Mouse (Mus musculus): ENCODE measurements around the gene Ywhag.
A peak's percentile ranks its signal among the peaks of the same experiment; 100 is the strongest.

Ywhag gene

DNA sequence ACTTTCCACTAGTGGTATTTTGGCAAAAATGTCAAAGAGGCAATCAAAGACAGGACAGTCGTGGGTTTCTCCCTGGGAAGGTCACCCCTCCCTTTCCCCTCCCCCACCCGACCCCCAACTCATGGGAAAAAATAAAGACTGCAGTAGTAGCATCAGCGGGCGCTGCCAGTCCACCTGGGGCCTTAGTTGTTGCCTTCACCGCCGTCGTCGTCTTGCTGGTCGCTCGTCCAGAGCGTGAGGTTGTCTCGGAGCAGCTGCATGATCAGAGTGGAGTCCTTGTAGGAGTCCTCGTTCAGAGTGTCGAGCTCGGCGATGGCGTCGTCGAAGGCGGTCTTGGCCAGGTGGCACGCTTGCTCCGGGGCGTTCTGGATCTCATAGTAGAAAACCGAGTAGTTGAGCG is 23.6 kb downstream of the Ywhag start:
- no peak for DNase-seq

DNA sequence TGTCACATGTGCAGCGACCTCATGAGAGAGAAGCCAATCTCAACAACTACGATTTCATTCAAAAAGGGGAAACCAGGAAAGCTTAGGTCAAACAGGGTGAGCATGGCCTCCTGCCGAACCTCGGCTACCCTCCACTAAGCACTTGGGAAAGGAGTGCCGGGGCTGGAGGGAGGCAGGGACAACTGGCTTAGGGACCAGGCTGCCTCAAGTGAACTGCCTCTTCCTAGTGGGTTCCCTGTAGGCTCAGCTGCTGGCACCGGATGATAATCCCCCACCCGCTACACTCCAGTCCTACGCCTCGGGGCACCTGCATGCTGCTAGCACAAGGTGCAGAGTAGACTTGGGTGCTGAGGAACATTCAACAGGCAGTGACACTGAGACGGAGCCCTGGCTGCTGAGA is 24.8 kb downstream of the Ywhag start:
- no peak for DNase-seq

DNA sequence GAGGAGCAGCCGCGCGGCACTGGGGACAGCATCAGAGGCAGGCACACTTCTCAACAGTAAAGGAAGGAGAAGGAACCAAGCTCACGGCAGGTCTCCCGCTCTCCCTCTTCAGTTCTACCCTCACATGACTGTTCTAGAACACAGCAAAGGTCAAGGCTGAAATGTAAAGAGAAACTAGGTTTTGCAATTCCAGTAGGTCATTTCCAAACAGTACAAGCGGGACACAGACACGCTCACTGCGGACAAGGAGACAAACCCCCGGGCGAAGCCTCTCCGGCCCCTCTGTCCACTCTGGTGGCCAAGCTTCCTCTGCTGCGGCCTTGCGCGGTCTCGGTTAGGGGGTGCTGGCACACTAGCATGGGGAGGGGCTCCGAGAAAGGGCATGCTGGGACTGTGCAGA is 25.4 kb downstream of the Ywhag start:
- no peak for DNase-seq

DNA sequence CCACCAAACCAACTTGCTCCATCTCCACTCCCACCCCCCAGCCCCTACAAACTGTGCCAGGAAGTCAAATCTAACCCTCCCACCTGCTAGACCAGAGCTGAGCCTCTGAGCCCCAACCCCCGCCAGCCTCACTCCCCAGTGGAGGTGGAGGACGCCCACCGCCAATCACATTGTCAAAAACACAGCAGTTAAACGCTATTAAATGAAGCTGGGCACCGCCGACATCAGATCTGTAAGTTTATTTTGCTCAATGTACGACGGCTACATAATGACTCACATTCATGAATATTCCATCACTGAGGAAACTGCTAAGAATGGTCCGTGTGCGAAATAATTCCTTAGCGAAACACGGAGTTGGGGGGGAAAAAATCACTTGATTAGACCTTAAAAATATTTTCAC is 26.2 kb downstream of the Ywhag start:
- DNase-seq, result peak; percentile 43

DNA sequence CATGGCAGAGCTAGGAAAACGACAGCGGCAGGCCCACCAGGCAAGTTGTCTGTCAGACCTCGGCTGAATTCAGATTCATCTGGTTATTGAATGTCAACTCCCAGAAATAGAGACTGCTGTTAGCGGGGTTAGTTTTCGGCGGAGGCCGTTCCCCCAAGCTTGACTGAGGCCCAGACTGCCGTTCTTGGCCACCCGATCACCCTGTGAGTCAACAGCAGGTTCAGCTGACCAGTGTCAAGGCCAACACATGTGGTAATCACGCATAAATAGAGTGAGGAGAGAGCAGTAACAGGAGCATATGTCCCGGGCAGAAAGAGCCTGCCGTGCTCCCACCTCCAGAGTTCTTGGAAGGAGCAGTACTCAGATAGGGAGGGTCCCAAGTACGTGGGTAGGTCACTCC is 27.2 kb downstream of the Ywhag start:
- DNase-seq, result no peak

DNA sequence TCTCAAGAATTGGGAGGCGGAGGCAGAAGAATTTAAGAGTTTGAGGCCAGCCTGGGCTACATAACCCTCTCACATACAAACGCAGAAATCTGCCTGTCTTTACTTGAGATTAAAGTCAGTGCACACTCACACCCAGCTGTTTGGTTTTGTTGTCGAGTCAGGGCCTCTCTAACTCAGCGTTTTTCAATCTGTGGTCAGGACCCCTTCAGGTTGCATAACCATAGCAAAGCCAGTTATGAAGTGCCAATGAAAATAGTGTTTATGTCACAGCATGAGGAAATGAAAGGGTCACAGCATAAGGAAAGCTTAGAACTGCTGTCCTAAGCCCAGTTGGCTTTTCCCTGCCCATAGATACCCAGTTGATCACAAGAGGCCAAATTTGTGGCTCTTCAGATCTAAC is 27.6 kb downstream of the Ywhag start:
- no peak for DNase-seq

DNA sequence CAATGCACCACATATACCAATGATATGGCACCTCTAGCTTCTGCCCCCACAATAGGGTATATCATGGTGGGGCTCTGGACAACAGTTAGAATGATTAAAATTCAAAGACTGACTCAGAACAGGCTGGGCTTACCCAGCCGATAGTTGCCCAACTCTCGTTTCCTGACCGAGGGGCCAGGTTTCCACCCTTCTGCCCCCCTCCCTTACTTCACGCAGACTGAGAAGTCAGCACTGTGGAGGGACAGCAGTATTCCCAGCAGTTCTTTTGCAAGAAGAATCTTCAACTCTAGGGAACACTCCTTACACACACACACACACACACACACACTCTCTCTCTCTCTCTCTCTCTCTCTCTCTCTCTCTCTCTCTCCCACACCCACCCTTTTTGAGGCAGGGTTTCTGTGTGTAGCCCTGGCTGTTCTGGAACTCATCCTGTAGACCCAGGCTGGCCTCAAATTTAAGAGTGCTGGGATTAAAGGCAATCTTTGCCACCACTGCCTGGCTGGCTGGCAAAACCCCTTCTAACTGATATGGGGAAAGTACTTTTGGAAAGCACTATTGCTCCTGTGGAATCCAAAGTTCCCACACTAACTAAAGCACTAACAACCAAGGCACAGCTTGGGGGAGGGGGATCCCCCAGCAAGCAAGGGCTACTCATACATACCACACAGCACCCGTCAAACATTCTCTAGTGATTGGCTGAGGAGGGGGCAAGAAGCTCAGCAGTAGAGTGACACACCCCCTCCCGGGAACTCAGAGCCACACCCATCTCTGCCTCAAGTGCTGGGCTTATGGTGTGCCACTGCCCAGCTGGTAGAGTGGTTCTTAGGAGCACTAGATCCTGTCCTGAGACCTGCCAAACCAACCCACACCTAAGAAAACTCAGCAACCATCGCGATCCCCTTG is 28.8 kb downstream of the Ywhag start:
- no peak for DNase-seq

DNA sequence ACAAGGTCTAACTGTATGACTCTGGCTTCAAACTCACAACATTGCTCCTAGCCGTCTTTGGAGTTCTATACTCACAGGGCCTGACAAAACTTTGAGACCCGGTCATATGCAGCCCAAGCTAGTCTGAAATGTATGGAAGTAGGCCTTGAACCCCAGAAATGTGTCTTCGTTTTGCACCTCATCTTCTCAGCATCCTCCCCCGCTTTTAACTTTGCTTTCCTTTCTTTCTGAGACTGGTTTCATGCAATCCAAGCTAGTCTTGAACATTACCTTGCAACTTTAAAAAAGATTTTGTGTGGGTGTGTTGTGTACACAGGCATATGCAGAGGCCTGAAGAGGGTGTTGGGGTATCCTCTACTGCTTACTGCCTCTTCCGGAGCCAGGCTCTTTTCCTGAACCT is 30.2 kb downstream of the Ywhag start:
- DNase-seq, result no peak

DNA sequence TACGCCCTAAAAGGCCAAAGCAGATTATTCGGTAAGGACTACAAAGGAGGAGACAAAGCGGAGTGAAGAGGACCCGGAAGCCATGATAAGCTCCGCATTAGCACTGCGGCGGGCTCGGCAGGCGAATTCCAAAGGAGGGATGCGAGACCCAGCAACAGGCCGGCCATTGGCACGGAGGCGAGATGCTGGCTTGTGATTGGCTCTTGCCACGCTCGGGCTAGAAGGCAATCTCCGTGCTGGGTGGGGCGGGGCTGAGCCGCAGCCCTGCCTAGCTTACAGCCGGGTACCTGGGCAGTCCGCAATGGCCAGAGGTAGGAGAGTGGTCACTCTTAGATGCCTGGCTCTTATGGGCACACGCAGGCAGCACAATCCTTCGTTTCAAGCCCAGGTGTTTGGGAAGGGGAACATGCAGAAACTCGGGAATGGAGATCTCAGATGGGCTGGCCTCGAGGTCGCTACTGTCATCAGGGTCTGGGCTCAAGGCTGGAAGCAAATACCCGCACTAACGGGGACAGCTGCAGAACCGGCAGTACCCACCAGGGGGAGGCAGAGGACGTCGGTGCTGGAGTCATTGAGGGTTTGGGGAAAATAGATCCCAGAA is 30.8 kb downstream of the Ywhag start:
- peak; percentile 80 for DNase-seq

DNA sequence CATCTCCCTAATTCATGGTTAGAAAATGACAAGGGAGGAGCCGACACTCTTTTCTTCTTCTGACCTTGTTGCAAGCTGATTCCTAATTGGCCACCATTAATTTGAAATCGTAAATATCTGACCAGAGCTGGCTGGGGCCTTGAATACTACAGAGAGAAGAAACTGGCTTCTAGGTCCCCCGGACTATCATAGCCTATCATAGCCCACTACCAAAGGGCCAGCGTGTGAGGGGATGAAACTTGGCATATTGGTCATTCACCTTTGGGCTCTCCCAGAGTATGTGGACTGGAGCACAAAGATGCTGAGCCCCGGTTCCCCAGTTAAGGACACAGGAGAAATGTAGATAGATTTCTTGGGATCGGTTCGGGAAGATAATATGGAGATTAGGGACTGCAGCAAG is 31.4 kb downstream of the Ywhag start:
- DNase-seq, result no peak

DNA sequence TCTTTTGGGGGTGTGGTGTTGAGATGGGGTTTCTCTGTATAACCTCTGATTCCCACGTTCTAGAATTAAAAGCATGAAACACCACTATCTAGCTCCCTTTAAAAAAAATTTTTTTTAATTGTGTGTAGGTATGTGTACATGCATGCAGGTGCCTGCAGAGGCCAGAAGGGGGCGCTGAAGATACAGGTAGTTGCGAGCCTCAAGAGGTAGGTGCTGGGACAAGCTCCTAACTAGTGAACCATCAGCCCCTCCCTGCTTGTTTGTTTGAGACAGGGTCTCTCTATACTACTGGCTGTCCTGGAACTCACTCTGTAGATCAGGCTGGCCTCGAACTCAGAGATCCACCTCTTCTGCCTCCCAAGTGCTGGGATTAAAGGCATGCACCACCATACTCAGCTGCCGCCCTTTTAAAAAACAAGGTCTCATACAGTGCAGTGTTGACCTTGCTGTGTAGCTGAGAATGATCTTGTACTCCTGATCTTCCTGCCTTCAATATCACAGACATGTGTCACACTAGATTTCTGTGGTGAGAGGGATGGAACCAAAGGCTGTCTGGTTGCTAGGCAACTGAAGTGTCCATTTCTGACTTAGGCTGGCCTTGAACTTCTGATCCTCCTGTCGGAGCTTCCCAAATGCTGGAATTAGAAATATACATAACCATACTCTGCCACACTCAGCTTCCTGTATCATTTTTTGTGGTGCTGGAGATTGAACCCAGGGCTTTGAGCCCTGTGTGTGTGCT is 32.9 kb downstream of the Ywhag start:
- DNase-seq, result peak; percentile 50

DNA sequence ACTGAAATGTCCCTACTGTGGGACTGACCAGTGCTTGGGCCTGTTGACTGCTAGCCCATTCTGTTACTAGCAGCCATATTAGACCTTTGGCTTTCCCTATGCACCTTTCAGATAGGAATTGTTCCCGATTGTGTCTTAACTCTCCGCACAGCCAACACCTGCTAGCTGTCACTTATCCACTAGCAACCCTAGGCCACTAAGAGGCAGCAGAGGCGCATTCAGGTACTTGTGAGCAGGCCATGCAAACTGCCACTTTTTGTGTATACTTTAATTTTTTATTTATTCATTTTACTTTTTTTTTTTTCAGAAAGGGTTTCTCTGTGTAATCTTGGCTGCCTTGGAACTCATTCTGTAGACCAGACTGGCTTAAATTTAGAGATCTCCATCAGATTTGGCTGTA is 33.7 kb downstream of the Ywhag start:
- no peak for DNase-seq

DNA sequence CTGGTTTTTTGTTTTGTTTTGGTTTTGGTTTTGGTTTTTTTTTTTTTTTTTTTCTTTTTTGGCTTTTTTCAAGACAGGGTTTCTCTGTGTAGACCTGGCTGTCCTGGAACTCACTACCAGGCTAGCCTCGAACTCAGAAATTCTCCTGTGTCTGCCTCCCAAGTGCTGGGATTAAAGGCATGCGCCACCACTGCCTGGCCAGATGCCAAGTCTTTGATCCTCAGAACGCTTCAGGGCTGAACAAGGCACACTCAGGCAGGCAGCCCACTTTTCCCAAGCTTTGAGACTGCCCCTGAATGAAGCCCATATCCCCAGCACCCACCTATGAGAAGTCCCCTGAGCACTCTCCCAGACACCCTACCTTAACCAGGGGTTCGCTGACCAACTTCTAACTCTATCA is 34.6 kb downstream of the Ywhag start:
- DNase-seq, result no peak

DNA sequence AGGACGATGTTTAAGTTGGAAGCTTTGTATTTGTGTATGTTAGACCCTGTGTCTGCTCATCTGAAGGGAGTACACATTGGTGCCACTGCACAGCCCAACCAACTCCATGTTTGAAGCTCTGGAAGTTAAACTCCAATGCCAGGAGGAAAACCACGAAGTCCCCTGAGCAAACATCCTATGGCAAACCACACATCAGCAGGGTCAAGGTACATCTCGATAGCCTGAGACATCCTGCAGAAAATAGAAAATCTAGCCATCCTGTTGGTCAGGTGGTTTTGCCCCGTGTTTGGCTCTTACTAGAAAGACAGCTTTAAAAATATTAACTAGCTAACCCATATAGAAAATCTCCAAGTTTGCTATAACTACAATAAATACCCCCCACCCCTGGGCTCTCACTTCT is 35.4 kb downstream of the Ywhag start:
- no peak for DNase-seq

DNA sequence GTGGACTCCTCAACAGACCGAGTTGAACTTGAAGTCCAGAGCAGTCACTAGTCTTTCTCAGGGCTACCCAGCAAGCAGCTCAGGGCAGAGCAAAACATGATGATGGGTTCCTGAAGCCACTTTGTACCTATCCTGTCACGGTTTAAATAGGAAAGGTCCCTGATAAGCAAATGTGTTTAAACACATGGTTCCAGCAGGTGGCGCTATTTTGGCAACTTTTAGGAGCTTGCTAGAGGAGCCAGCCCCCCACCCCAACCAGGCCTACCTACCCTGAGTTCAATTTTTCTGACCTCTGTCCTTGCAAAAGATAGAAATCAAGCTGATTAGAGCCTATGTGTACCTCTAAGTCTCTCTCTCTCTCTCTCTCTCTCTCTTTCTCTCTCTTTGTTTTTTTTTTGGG is 36.4 kb downstream of the Ywhag start:
- DNase-seq, result peak; percentile 72

DNA sequence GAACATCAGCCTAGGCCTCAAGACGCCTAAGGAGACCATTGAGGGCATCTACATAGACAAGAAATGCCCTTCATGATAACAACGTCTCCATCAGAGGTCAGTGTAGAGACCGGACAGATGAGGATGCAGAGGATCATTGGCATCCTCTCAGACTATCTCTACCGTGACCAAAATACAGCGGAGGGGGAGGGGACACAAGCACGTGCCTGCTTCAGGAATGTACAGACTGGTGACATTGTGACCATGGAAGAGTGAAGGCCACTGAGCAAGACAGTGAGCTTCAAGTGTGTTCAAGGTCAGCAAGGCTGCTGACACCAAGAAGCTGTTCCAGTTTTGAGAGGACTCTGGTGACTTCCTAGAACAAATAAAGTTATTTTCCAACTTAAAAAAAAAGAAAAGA is 39.5 kb downstream of the Ywhag start:
- no peak for DNase-seq

DNA sequence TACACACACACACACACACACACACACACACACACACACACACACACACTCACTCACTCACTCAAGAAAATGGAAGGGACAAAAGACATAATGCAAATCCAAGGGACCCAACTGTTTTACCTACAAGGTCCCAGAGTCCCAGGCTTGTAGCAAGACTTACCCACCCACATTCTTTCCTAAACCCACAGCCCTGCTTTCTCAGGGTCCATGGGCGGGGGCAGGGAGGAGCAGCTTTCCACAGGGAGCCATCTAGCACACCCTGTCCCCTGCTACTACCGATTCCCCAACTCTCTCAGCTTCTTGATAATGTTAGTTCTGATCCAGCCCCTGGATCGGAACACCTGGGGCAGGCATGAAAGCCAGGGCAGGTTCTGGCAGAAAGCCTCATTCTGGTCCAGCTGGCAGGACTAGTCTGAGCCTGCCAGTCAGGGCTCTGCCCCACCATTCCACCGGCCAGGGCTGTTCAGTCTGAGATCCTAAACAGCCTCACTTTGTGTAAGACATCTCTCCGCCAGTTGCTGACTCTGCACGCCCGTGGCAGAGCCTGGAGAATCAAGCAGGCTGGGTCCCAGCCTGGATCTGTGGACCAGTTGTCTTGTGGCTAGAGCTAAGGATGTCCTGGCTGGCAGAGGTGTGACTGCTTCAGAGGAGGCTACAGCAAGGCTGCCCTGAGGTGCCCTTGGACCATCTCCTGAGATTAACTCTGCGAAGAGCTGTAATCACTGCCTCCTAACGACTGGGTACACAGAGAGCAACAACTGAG is 41.6 kb downstream of the Ywhag start:
- no peak for DNase-seq

DNA sequence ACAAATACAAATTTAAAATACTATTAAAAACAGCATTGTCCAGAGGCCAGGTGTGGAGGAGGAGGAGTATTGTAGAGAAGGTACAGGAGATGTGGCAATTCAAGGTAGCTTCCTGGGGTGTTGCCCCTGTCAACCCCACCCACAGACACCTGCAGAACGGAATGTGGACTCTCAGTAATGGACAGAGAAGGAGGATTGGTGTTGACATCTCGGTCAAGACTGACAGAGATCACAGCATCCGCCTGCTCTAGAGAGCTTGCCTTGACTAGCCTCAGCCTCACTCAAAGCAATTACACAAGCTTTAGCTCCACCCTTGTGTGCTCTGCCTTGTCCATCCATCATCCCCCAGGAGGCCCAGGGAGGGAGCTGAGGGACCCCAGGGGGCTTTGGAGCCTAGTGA is 43.5 kb downstream of the Ywhag start:
- no peak for DNase-seq

DNA sequence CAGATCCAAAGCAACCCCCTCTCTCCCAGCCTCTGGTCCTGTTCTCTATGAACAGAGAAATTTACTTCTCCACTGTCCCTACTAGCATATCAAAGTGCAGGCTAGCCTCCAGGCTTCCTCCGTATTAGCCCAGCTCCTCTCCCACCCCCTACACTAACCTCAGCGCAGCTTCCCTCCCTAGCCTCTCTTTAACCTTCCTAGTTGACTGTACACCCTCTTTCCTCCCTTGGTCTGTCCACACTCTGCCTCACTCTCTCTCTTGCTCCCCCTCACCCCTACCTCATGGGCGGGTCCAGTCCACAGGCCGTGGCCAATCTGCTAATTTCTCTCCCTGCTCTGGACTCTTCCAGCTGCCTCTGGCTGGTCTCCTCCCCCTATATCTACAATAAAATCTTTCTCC is 44.1 kb downstream of the Ywhag start:
- DNase-seq, result no peak

DNA sequence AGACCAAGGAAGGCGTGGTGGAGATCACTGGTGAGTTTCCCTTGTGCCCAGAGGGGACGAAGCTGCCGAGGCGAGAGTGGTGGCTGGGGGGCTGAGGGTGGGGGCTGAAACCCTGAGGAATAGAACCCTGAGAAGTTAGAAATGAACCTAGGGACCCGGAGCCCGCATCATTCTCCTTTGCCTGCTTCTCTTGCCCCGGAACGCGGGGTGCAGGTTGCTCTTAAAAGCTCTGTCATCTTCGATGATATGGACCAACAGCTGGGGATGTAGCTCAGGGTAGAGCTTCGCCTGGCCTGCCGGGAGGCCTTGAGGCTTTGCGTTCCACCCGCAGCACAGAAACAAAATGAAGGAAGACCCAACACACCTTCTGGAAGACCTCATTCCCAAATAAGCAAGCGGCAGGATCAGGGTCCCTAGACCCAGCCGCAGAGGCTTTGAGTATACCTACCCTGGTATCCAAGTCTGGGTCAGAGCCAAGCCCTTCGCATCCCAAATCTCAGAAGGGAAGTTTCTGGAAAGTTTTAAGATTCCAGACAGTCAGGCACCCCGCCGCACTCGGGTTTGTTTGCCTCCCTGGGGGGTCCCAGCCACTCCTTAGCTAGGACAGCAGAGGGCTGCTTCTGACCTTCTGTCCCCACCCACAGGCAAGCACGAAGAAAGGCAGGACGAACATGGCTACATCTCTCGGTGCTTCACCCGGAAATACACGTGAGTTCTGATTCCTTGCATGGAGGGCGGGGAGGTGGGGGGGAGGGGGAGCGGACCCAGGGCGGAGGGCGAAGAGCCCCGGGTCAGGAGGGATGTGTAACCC is 45.8 kb downstream of the Ywhag start:
- DNase-seq, result no peak

DNA sequence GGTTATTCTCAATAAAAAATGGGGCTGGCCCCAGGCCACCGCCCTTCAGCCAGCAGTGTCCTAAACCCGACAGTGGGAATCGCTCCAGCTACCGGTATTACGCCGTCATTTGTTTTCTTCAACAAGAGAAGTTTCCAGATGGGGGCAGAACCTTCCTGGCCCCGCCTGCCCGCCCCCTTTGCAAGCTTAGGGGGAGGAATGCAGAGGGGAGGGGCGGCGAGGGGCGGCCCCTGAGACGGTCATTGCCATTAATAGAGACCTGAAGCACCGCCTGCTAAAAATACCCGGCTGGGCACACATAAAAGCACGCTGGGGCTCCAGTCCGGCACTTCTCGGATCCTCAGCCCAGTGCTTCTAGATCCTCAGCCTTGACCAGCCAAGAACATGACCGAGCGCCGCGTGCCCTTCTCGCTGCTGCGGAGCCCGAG is 46.7 kb downstream of the Ywhag start, which contains the start of gene Hspb1:
Gene Hspb1 (plus strand): TSS at position 245 of the 428 bp plus-strand sequence.
- no peak for DNase-seq

DNA sequence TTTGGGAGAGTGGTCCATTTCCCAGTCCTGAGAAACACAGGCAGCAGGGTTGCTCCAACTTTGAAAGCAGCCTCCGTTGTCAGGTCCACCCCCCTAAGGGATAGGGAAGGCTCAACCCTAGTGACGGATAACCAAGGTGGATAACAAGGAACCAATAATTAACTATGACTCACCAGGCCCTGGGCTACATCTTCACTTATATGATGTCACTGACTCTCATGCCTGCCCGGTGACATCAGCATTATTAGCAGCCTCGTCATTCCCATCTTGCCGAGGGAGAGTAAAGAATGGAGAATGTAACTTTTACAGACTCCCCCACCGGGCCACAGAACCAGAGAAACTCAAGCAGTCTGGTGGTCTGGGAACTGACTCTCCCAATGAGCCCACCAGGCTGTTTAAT is 49.8 kb downstream of the Ywhag start:
- no peak for DNase-seq

Measured in thymus, postnatal 14 days (tissue).